Mouse (Mus musculus) midbrain, postnatal 0 days (tissue): ENCODE measurements around the gene Stk38l. TPM values are rescaled to one million over a fixed set of nuclear protein-coding genes. Genes with fewer than 3 reads are reported as not detected.

ENCODE experiments used
- ATAC-seq: fragments of 200-750 bp; cut with Nextera tagmentation; 2 replicates; pipeline ENCODE4 v1.8.0; 2017; ENCODE audit warnings: moderate number of reproducible peaks, mild to moderate bottlenecking, moderate TSS enrichment, moderate library complexity; ENCODE audit not compliant: low FRiP score
- DNase-seq: peaks from one replicate; pipeline ENCODE4 v3.0.0-alpha.2; 2015; ENCODE audit warnings: low spot score
- H3K27ac ChIP-seq: fragments of 300-500 bp; sonication (generic); 2 replicates; pipeline ENCODE4 v1.5.1; 2014; ENCODE audit warnings: low read depth, mild to moderate bottlenecking, low read length, mixed read lengths
- H3K27me3 ChIP-seq: fragments of 300-500 bp; sonication (generic); 2 replicates; pipeline ENCODE4 v1.6.1; 2014; ENCODE audit warnings: low read length, control low read depth, mixed read lengths; ENCODE audit not compliant: insufficient read depth
- H3K36me3 ChIP-seq: fragments of 300-500 bp; sonication (generic); 2 replicates; pipeline ENCODE4 v1.6.1; 2014; ENCODE audit warnings: low read length, control low read depth, mixed read lengths; ENCODE audit not compliant: insufficient read depth
- H3K4me1 ChIP-seq: fragments of 300-500 bp; sonication (generic); 2 replicates; pipeline ENCODE4 v1.6.1; 2014; ENCODE audit warnings: mild to moderate bottlenecking, control low read depth, antibody characterized with exemption, low read length, mixed read lengths; ENCODE audit not compliant: insufficient read depth
- H3K4me2 ChIP-seq: fragments of 300-500 bp; sonication (generic); 2 replicates; pipeline ENCODE4 v1.6.1; 2014; ENCODE audit warnings: low read depth, mild to moderate bottlenecking, low read length, mixed read lengths; ENCODE audit not compliant: poor library complexity, severe bottlenecking
- H3K4me3 ChIP-seq: fragments of 300-500 bp; sonication (generic); 2 replicates; pipeline ENCODE4 v1.5.1; 2014; ENCODE audit warnings: low read depth, mild to moderate bottlenecking, low read length, moderate library complexity
- H3K9ac ChIP-seq: fragments of 300-500 bp; sonication (generic); replicated peaks from 2 replicates; pipeline ENCODE4 v1.6.1; 2014; ENCODE audit warnings: mild to moderate bottlenecking, low read length, moderate library complexity, mixed read lengths; ENCODE audit not compliant: poor library complexity, severe bottlenecking
- H3K9me3 ChIP-seq: fragments of 300-500 bp; sonication (generic); 2 replicates; pipeline ENCODE4 v1.6.1; 2016; ENCODE audit warnings: low read length, control low read depth
- CTCF ChIP-seq: IDR thresholded peaks from 2 replicates; pipeline ENCODE4 v1.5.1; 2016; ENCODE audit warnings: antibody characterized with exemption, mild to moderate bottlenecking
- WGBS: fragments of 180-500 bp; shearing (Covaris S2); extraction: QIAGEN DNeasy Blood & Tissue Kit; methylation state at CpG from one replicate; pipeline ENCODE4 v1.1.7; 2014; 5-methylcytosine and 5-hydroxymethylcytosine counted together
- polyA plus RNA-seq: library from polyadenylated mRNA; unstranded; fragments of >200 nt; fragmentation: Nextera tagmentation; extraction: Ambion mirVana; gene quantifications from 2 replicates; pipeline ENCODE4 v1.2.1, GENCODE M21; 2015
- total RNA-seq: library from RNA; depleted of rRNA; stranded (reverse); fragments of >200 nt; gene quantifications from 2 replicates; pipeline ENCODE4 v1.2.3, GENCODE M21; 2014; rRNA removed

The Stk38l gene
- total RNA-seq, result 6.6 and 8.2 TPM in 2 replicates
- 12.4 and 12.9 TPM in 2 replicates for polyA plus RNA-seq

GRCm38 (mm10) chr6:146724581-146725383 is at the start of gene Stk38l:
Gene Stk38l, plus strand, starts transcription at chr6:146724995.
- ATAC-seq (peak; percentile 97), DNase-seq (peak; percentile 98)
- no peak for TF ChIP-seq CTCF
- Histone ChIP-seq H3K9ac (peak within 1 kb of the TSS; percentile 62), H3K4me2 (peak within 1 kb of the TSS; percentile 85), H3K36me3 (no peaks in the 10 kb centered on the region), H3K27ac (peak within 1 kb of the TSS; percentile 72), H3K4me1 (peaks cover 4% of the 10 kb centered on the region; the same call in 1 of the 2 replicates), H3K4me3 (peak within 1 kb of the TSS; percentile 82), H3K9me3 (no peaks in the 10 kb centered on the region), H3K27me3 (no peaks in the 10 kb centered on the region)
- WGBS, result 3% methylated on average over 71 of the region's 87 CpGs

- 84% methylated on average over 10 of the region's 10 CpGs for WGBS
- no peak for DNase-seq
- H3K27me3 ChIP-seq, result no peaks in the 10 kb centered on the region
- H3K4me3 ChIP-seq, result no peak overlapping the region
- H3K36me3 ChIP-seq, result no peaks in the 10 kb centered on the region
- H3K4me2 ChIP-seq, result no peak overlapping the region
- H3K9ac ChIP-seq, result no peak overlapping the region
- H3K27ac ChIP-seq, result no peak overlapping the region
- no peaks in the 10 kb centered on the region for H3K9me3 ChIP-seq
- ATAC-seq, result no peak
- TF ChIP-seq CTCF, result no peak
- H3K4me1 ChIP-seq, result no peaks in the 10 kb centered on the region
Measured at GRCm38 (mm10) chr6:146676904-146677303, 47.9 kb upstream of the Stk38l start.

GRCm38 (mm10) chr6:146678136-146679070 is 46.4 kb upstream of the Stk38l start:
- no peaks in the 10 kb centered on the region for H3K9me3 ChIP-seq
- DNase-seq (no peak), ATAC-seq (no peak)
- no peak overlapping the region for H3K27ac ChIP-seq
- no peak overlapping the region for H3K4me2 ChIP-seq
- 81% methylated on average over 10 of the region's 10 CpGs for WGBS
- no peaks in the 10 kb centered on the region for H3K27me3 ChIP-seq
- no peaks in the 10 kb centered on the region for H3K36me3 ChIP-seq
- no peak overlapping the region for H3K9ac ChIP-seq
- no peaks in the 10 kb centered on the region for H3K4me1 ChIP-seq
- no peak for TF ChIP-seq CTCF
- H3K4me3 ChIP-seq, result no peak overlapping the region

- H3K4me2 ChIP-seq, result no peak overlapping the region
- ATAC-seq (no peak), DNase-seq (no peak)
- H3K4me3 ChIP-seq, result no peak overlapping the region
- H3K27ac ChIP-seq, result no peak overlapping the region
- no peak for TF ChIP-seq CTCF
- no peaks in the 10 kb centered on the region for H3K27me3 ChIP-seq
- H3K4me1 ChIP-seq, result no peaks in the 10 kb centered on the region
- H3K9ac ChIP-seq, result no peak overlapping the region
- WGBS, result 64% methylated on average over 4 of the region's 4 CpGs
- H3K36me3 ChIP-seq, result no peaks in the 10 kb centered on the region
- H3K9me3 ChIP-seq, result no peaks in the 10 kb centered on the region
Measured at GRCm38 (mm10) chr6:146683881-146684280, 40.9 kb upstream of the Stk38l start.

GRCm38 (mm10) chr6:146685781-146686308 is 39.0 kb upstream of the Stk38l start:
- no peaks in the 10 kb centered on the region for H3K9me3 ChIP-seq
- no peak overlapping the region for H3K27ac ChIP-seq
- H3K36me3 ChIP-seq, result no peaks in the 10 kb centered on the region
- no peaks in the 10 kb centered on the region for H3K4me1 ChIP-seq
- H3K4me2 ChIP-seq, result no peak overlapping the region
- no peak overlapping the region for H3K9ac ChIP-seq
- 78% methylated on average over 17 of the region's 17 CpGs for WGBS
- ATAC-seq, result no peak
- H3K4me3 ChIP-seq, result no peak overlapping the region
- TF ChIP-seq CTCF, result no peak
- no peak for DNase-seq
- H3K27me3 ChIP-seq, result no peaks in the 10 kb centered on the region
